Mouse (Mus musculus) neural tube, embryonic 14.5 days (tissue): Measurements from ENCODE around the gene Ferd3l. TPM values are rescaled to one million over a fixed set of nuclear protein-coding genes. Genes with fewer than 3 reads are reported as not detected.

Experiments used
- ATAC-seq: fragments of 200-750 bp; cut with Nextera tagmentation; 2 replicates; pipeline ENCODE4 v1.8.0; 2017; ENCODE audit warnings: low read depth, mild to moderate bottlenecking, moderate TSS enrichment, moderate library complexity
- H3K27ac ChIP-seq: fragments of 300-500 bp; sonication (generic); 2 replicates; pipeline ENCODE4 v1.5.1; 2014; ENCODE audit warnings: low read depth, mild to moderate bottlenecking, control low read depth, low read length, moderate library complexity, mixed read lengths
- H3K27me3 ChIP-seq: fragments of 300-500 bp; sonication (generic); 2 replicates; pipeline ENCODE4 v1.6.1; 2014; ENCODE audit warnings: low read length; ENCODE audit not compliant: control insufficient read depth, insufficient read depth
- H3K36me3 ChIP-seq: fragments of 300-500 bp; sonication (generic); 2 replicates; pipeline ENCODE4 v1.6.1; 2014; ENCODE audit warnings: low read length, mixed read lengths; ENCODE audit not compliant: control insufficient read depth, insufficient read depth
- H3K4me1 ChIP-seq: fragments of 300-500 bp; sonication (generic); 2 replicates; pipeline ENCODE4 v1.6.1; 2014; ENCODE audit warnings: low read length; ENCODE audit not compliant: control insufficient read depth, insufficient read depth
- H3K4me2 ChIP-seq: fragments of 300-500 bp; sonication (generic); 2 replicates; pipeline ENCODE4 v1.6.1; 2014; ENCODE audit warnings: mild to moderate bottlenecking, low read depth, low read length, control low read depth
- H3K4me3 ChIP-seq: fragments of 300-500 bp; sonication (generic); 2 replicates; pipeline ENCODE4 v1.5.1; 2014; ENCODE audit warnings: low read depth, low read length, control low read depth, mixed read lengths
- H3K9ac ChIP-seq: fragments of 300-500 bp; sonication (generic); replicated peaks from 2 replicates; pipeline ENCODE4 v1.6.1; 2014; ENCODE audit warnings: low read depth, mild to moderate bottlenecking, control low read depth, low read length, mixed read lengths
- H3K9me3 ChIP-seq: fragments of 300-500 bp; sonication (generic); 2 replicates; pipeline ENCODE4 v1.6.1; 2016; ENCODE audit warnings: low read length; ENCODE audit not compliant: control insufficient read depth
- WGBS: fragments of 180-500 bp; shearing (Covaris S2); extraction: QIAGEN DNeasy Blood & Tissue Kit; methylation state at CpG from one replicate; pipeline ENCODE4 v1.1.7; 2014; 5-methylcytosine and 5-hydroxymethylcytosine counted together
- polyA plus RNA-seq: library from polyadenylated mRNA; unstranded; fragments of >200 nt; fragmentation: Nextera tagmentation; extraction: Ambion mirVana; gene quantifications from 2 replicates; pipeline ENCODE4 v1.2.1, GENCODE M21; 2014

The Ferd3l gene
- polyA plus RNA-seq, 1 experiment from 2014 or later, result 0.79 TPM

GRCm38 (mm10) chr12:33956576-33957399 lies 28.6 kb downstream of the Ferd3l start:
- no peaks in the 10 kb centered on the region for H3K9me3 ChIP-seq
- peak; percentile 41; the same call in 1 of the 2 replicates for ATAC-seq
- under 1% methylated on average over 43 of the region's 43 CpGs for WGBS
- H3K9ac ChIP-seq, result no peak overlapping the region
- peak overlapping the region; percentile 36; the same call in 1 of the 2 replicates for H3K4me3 ChIP-seq
- peaks cover 7% of the 10 kb centered on the region; the same call in 1 of the 2 replicates for H3K4me1 ChIP-seq
- peaks cover 49% of the 10 kb centered on the region for H3K27me3 ChIP-seq
- H3K36me3 ChIP-seq, result no peaks in the 10 kb centered on the region
- H3K4me2 ChIP-seq, result peak overlapping the region; percentile 69; the same call in 1 of the 2 replicates
- no peak overlapping the region for H3K27ac ChIP-seq

DNA sequence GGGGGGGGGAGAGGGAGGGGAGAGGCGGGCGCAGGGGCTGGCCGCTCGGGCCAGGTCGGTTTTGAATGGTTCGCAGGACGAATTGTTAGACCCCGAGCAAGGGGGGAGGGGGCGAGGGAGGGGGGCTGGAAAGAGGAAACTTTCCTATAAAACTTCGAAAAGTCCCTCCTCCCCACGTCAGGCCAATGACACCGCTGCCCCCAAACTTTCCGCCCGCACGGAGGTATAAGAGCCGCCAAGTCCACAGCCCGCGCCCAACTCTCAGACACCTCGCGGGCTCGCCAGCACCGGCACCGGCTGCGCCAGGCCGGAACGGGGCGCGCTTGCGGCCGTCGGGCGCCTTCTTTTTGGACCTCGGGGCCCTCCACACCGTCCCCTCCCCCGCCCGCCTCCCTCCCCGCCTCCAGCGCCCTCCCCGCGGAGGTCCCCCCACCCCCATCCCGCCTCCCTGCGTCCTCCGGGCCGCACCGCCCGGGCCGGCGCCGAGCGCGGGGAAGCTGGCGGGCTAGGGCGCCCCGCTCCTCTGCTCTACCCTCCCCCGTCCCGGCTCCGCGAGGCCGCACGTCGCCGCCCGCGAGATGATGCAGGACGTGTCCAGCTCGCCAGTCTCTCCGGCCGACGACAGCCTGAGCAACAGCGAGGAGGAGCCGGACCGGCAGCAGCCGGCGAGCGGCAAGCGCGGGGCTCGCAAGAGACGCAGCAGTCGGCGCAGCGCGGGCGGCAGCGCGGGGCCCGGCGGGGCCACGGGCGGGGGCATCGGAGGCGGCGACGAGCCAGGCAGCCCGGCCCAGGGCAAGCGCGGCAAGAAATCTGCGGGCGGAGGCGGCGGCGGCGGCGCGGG lies 29.4 kb downstream of the Ferd3l start, which contains the start of gene Twist1:
Gene Twist1 (plus strand): TSS at position 272 of the 841 bp plus-strand sequence.
- Histone ChIP-seq H3K9ac (peak within 1 kb of the TSS; percentile 41), H3K36me3 (no peaks in the 10 kb centered on the region), H3K4me2 (peak within 1 kb of the TSS; percentile 69), H3K27me3 (peaks cover 55% of the 10 kb centered on the region), H3K4me3 (peak within 1 kb of the TSS; percentile 36), H3K27ac (no peak within 1 kb of the TSS; the same call in 1 of the 2 replicates), H3K9me3 (no peaks in the 10 kb centered on the region), H3K4me1 (peaks cover 7% of the 10 kb centered on the region; the same call in 1 of the 2 replicates)
- under 1% methylated on average over 71 of the region's 105 CpGs for WGBS
- peak; percentile 68 for ATAC-seq

DNA sequence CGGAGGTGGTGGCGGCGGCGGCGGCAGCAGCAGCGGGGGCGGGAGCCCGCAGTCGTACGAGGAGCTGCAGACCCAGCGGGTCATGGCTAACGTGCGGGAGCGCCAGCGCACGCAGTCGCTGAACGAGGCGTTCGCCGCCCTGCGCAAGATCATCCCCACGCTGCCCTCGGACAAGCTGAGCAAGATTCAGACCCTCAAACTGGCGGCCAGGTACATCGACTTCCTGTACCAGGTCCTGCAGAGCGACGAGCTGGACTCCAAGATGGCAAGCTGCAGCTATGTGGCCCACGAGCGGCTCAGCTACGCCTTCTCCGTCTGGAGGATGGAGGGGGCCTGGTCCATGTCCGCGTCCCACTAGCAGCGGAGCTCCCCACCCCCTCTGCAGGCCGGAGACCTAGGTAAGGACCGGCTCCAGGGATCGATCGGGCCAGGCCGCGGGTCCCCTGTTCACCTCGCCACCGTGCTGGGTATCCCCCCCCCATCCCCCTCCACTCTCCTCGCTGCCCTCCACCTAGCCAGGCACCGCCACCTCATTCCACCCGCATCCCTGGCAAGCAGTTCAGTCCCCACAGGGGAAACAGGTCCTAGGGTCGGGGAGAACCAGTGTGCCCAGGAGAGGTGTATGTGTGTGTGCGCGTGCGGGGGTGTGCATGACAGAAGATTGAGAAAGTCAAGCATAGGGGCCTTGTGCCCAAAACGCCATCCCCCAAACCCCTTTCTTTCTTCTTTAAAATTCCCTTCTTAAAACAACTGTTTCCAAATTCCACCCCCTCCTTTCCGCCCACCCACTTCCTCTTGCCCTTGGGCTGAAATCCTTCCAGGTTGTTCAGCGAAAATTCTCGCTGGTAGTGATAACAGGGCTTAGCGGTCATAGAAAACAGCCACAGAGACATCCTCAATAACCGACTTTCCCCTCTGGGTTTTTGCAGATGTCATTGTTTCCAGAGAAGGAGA lies 30.3 kb downstream of the Ferd3l start:
- Histone ChIP-seq H3K9ac (peak overlapping the region; percentile 41), H3K4me1 (peaks cover 7% of the 10 kb centered on the region; the same call in 1 of the 2 replicates), H3K36me3 (no peaks in the 10 kb centered on the region), H3K9me3 (no peaks in the 10 kb centered on the region), H3K4me2 (peak overlapping the region; percentile 69), H3K27ac (no peak overlapping the region), H3K4me3 (peak overlapping the region; percentile 36), H3K27me3 (peaks cover 55% of the 10 kb centered on the region)
- ATAC-seq, result peak; percentile 44; the same call in 1 of the 2 replicates
- whole genome bisulfite sequencing, result under 1% methylated on average over 46 of the region's 56 CpGs

DNA sequence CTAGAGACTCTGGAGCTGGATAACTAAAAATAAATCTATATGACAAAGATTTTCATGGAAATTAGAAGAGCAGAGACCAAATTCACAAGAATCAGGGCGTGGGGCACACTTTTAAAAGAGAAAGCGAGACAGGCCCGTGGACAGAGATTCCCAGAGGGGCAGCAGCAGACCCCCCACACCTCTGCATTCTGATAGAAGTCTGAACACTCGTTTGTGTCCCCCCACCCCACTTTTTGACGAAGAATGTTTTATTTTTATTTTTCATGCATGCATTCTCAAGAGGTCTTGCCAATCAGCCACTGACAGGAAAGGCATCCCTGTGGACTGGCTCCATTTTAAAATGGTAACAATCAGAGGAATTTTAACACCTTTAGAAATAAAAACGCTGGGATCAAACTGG lies 31.0 kb downstream of the Ferd3l start:
- Histone ChIP-seq H3K27ac (no peak overlapping the region), H3K9ac (no peak overlapping the region), H3K36me3 (no peaks in the 10 kb centered on the region), H3K4me3 (peak overlapping the region; percentile 36; the same call in 1 of the 2 replicates), H3K9me3 (no peaks in the 10 kb centered on the region), H3K4me1 (peaks cover 7% of the 10 kb centered on the region; the same call in 1 of the 2 replicates), H3K27me3 (peaks cover 56% of the 10 kb centered on the region), H3K4me2 (no peak overlapping the region)
- no peak for ATAC-seq
- under 1% methylated on average over 6 of the region's 6 CpGs for WGBS

GRCm38 (mm10) chr12:33959846-33960245 lies 31.6 kb downstream of the Ferd3l start:
- Histone ChIP-seq H3K4me3 (no peak overlapping the region), H3K27ac (no peak overlapping the region), H3K4me2 (no peak overlapping the region), H3K9ac (no peak overlapping the region), H3K4me1 (peaks cover 7% of the 10 kb centered on the region; the same call in 1 of the 2 replicates), H3K9me3 (no peaks in the 10 kb centered on the region), H3K36me3 (no peaks in the 10 kb centered on the region), H3K27me3 (peaks cover 61% of the 10 kb centered on the region)
- ATAC-seq, result no peak
- 4% methylated on average over 3 of the region's 3 CpGs for WGBS

DNA sequence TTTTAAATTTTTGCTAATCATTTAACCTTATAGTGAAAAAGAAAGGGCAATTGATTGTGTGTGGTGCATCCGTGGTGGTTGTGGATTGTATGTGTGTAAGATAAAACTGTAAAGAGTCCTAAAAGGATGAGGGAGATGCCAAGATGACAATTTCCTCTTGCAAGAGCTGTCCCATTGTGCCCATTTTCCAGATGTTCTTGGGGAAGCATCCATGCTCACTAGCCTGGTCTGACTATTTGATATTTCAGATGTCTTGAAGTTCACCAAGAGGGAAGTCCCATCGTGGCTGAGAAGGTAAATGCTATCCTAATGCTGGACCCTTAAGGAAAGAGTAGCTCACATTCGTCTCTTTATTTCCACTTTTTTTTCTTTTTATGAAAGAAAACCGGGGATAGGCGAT lies 32.8 kb downstream of the Ferd3l start:
- no peak overlapping the region for H3K9ac ChIP-seq
- WGBS, result 8% methylated on average over 5 of the region's 5 CpGs
- ATAC-seq, result no peak
- no peak overlapping the region for H3K27ac ChIP-seq
- H3K4me3 ChIP-seq, result no peak overlapping the region
- no peaks in the 10 kb centered on the region for H3K9me3 ChIP-seq
- H3K4me1 ChIP-seq, result peaks cover 7% of the 10 kb centered on the region; the same call in 1 of the 2 replicates
- no peaks in the 10 kb centered on the region for H3K36me3 ChIP-seq
- H3K27me3 ChIP-seq, result peaks cover 61% of the 10 kb centered on the region
- H3K4me2 ChIP-seq, result no peak overlapping the region

- Histone ChIP-seq H3K27ac (no peak overlapping the region), H3K4me1 (peaks cover 7% of the 10 kb centered on the region; the same call in 1 of the 2 replicates), H3K9me3 (no peaks in the 10 kb centered on the region), H3K36me3 (no peaks in the 10 kb centered on the region), H3K9ac (no peak overlapping the region), H3K4me2 (no peak overlapping the region), H3K4me3 (no peak overlapping the region), H3K27me3 (peaks cover 56% of the 10 kb centered on the region)
- 1% methylated on average over 17 of the region's 17 CpGs for WGBS
- ATAC-seq, result no peak
Measured at GRCm38 (mm10) chr12:33962118-33962772, 34.0 kb downstream of the Ferd3l start.

DNA sequence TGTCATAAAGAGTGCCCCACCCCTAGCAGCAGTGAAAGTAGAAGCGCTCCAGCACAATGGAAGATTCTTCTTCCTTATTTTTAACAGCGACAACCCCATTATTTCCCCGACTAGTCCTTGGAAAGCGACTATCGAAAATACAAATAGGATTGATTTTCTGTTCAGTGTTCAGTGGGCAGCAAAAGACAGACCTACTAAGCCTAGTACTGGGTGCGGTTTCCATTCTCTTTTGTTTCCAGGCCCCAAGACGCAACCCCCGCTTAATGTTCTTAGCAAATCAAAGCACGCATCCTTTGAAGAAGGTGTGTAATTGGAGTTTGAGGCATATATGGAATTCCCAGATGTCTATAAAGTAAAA lies 34.5 kb downstream of the Ferd3l start:
- no peaks in the 10 kb centered on the region for H3K9me3 ChIP-seq
- ATAC-seq, result no peak
- H3K36me3 ChIP-seq, result no peaks in the 10 kb centered on the region
- 2% methylated on average over 9 of the region's 9 CpGs for WGBS
- no peak overlapping the region for H3K4me2 ChIP-seq
- peaks cover 55% of the 10 kb centered on the region for H3K27me3 ChIP-seq
- H3K4me3 ChIP-seq, result no peak overlapping the region
- H3K9ac ChIP-seq, result no peak overlapping the region
- no peak overlapping the region for H3K27ac ChIP-seq
- peaks cover 5% of the 10 kb centered on the region; the same call in 1 of the 2 replicates for H3K4me1 ChIP-seq
